Mouse (Mus musculus): ENCODE results near the gene BC107364.

DNA sequence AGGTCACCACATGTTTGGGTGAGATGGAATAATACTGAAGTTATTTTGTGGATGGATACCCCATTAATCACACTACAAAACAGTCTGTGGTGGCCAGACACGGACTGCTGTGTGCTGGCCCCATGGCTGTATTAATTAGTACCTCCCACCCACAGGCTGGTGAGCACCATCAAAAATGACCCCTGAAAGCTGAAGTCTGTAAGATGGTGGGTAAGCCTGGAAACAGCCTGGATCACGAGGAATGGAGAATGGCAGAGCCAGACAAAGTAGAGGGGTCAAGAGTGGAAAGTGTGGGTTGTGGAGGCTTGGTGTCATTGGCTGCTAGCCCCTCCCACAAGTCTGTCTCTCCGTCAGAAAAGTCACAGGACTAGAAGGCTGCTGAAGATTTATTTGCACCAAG, 31.3 kb downstream of the BC107364 start:
- TF ChIP-seq CTCF (IDR thresholded peaks at IDR 0.05; ENCODE audit: borderline replicate concordance, extremely low read depth, insufficient read depth, insufficient read length) = no peak
- TF ChIP-seq POLR2A (IDR thresholded peaks at IDR 0.05; ENCODE audit: borderline replicate concordance, extremely low read depth, insufficient read depth, insufficient read length, poor library complexity, severe bottlenecking) = no peak
